In genomic region chr4:76948251-76948650, GRCm38 (mm10) we compare ENCODE assay signal across 8 mouse cellular contexts.
DNase-seq lines count a peak whose midpoint lies in the region.

No protein-coding gene starts in this region.

- intact Hi-C loops in heart, postnatal 10 days (cut with DNase I): no loop called here

- DNase-seq in heart, postnatal 10 days: peak; percentile 7 to 24
- no peak for DNase-seq in heart, adult 11 months
- peak; percentile 15 for DNase-seq in urinary bladder, postnatal 14 days (ENCODE audit: low spot score)
- DNase-seq in urinary bladder, postnatal 4 days (ENCODE audit: low spot score in 2 of 2): no peak
- DNase-seq in embryo, embryonic 10.5 days (ENCODE audit: low spot score): peak; percentile 78
- DNase-seq in layer of hippocampus, postnatal 14 days (ENCODE audit: low spot score in 2 of 2): peak; percentile 16 to 33
- DNase-seq in telencephalon, adult 2 months (ENCODE audit: low read depth, low spot score): peak; percentile 26
- no peak for DNase-seq in spleen, adult 18-20 months

Comparison
In these comparisons a context has a peak if more than half of its experiments do, and no peak if none do; other contexts are left out.
1. DNase-seq: peak in heart, postnatal 10 days (2 of 2), urinary bladder, postnatal 14 days (single experiment), embryo, embryonic 10.5 days (single experiment), layer of hippocampus, postnatal 14 days (2 of 2) and telencephalon, adult 2 months (single experiment); none in heart, adult 11 months (single experiment), urinary bladder, postnatal 4 days (0 of 2) and spleen, adult 18-20 months (0 of 2).